Mouse (Mus musculus) heart, postnatal 0 days (tissue): ENCODE measurements around the gene Myo9a. TPM values are rescaled to one million over a fixed set of nuclear protein-coding genes. Genes with fewer than 3 reads are reported as not detected.
"Not testable (repeated sequence)": the region's sequence is repeated elsewhere in the genome, so short reads cannot be mapped to it uniquely, and the experiment has no call there.

Experiments
- ATAC-seq: fragments of 200-750 bp; cut with Nextera tagmentation; 2 replicates; pipeline ENCODE4 v1.8.0; 2017; ENCODE audit warnings: low read depth, moderate number of reproducible peaks, moderate library complexity; ENCODE audit not compliant: insufficient read depth
- DNase-seq: peaks from one replicate; pipeline ENCODE4 v3.0.0-alpha.2; 2016; ENCODE audit warnings: low spot score
- H3K27ac ChIP-seq: fragments of 300-500 bp; sonication (generic); 2 replicates; pipeline ENCODE4 v1.5.1; 2014; ENCODE audit warnings: low read depth, mild to moderate bottlenecking
- H3K27me3 ChIP-seq: fragments of 300-500 bp; sonication (generic); 2 replicates; pipeline ENCODE4 v1.6.1; 2014; ENCODE audit warnings: low read length, mixed read lengths; ENCODE audit not compliant: control insufficient read depth, insufficient read depth
- H3K36me3 ChIP-seq: fragments of 300-500 bp; sonication (generic); replicated peaks from 2 replicates; pipeline ENCODE4 v1.6.1; 2014; ENCODE audit warnings: low read length, mixed read lengths; ENCODE audit not compliant: control insufficient read depth, insufficient read depth
- H3K4me1 ChIP-seq: fragments of 300-500 bp; sonication (generic); 2 replicates; pipeline ENCODE4 v1.6.1; 2014; ENCODE audit warnings: antibody characterized with exemption; ENCODE audit not compliant: control insufficient read depth, insufficient read depth
- H3K4me2 ChIP-seq: fragments of 300-500 bp; sonication (generic); 2 replicates; pipeline ENCODE4 v1.6.1; 2014; ENCODE audit warnings: low read depth, mild to moderate bottlenecking, low read length, moderate library complexity
- H3K4me3 ChIP-seq: fragments of 300-500 bp; sonication (generic); 2 replicates; pipeline ENCODE4 v1.5.1; 2014; ENCODE audit warnings: low read depth, low read length
- H3K9ac ChIP-seq: fragments of 300-500 bp; sonication (generic); replicated peaks from 2 replicates; pipeline ENCODE4 v1.6.1; 2014; ENCODE audit warnings: low read depth, low read length, mixed read lengths
- H3K9me3 ChIP-seq: fragments of 300-500 bp; sonication (generic); replicated peaks from 2 replicates; pipeline ENCODE4 v1.6.1; 2016; ENCODE audit warnings: low read length; ENCODE audit not compliant: control insufficient read depth
- CTCF ChIP-seq: IDR thresholded peaks from 2 replicates; pipeline ENCODE4 v1.5.1; 2016; ENCODE audit warnings: antibody characterized with exemption, control low read depth, low read depth
- EP300 ChIP-seq: IDR thresholded peaks from 2 replicates; pipeline ENCODE4 v1.6.1; 2016; ENCODE audit warnings: antibody characterized with exemption, low read depth
- WGBS: fragments of 180-500 bp; shearing (Covaris S2); extraction: QIAGEN DNeasy Blood & Tissue Kit; methylation state at CpG from one replicate; pipeline ENCODE4 v1.1.7; 2014; 5-methylcytosine and 5-hydroxymethylcytosine counted together
- polyA plus RNA-seq: library from polyadenylated mRNA; unstranded; fragments of >200 nt; fragmentation: Nextera tagmentation; extraction: Ambion mirVana; gene quantifications from 2 replicates; pipeline ENCODE4 v1.2.1, GENCODE M21; 2015
- total RNA-seq: library from RNA; depleted of rRNA; stranded (reverse); fragments of >200 nt; gene quantifications from 2 replicates; pipeline ENCODE4 v1.2.3, GENCODE M21; 2014; ENCODE audit warnings: low replicate concordance

Gene Myo9a
- total and polyA plus RNA-seq, 2 experiments from 2014 or later = 4.5 to 12.2 TPM

DNA sequence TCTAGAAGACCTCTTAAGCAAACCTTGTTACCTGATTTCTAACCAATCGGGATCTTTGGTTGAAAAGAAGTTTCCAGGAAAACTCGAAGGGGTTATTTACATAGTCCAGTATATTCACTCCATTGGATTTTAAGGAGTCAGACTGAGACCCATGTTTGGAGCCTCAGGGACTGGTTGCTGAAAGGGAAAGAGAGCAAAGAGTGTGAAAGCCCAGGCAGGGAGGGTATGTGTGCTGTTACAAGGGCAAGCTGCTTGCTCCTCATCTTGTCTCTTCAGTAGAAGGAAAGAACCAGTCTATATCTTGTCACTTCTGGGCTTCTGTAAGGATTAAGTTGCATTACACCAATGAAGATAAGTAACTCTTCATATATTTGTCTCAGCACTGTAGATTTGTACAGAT lies 1.3 kb downstream of the Myo9a start:
- H3K27ac ChIP-seq = peak overlapping the region; percentile 93
- DNase-seq = peak; percentile 30
- no peaks in the 10 kb centered on the region for H3K36me3 ChIP-seq
- peaks cover 7% of the 10 kb centered on the region for H3K4me1 ChIP-seq
- TF ChIP-seq EP300 (no peak), CTCF (no peak)
- H3K27me3 ChIP-seq = no peaks in the 10 kb centered on the region
- peak overlapping the region; percentile 84 for H3K4me2 ChIP-seq
- no peak for ATAC-seq
- H3K9me3 ChIP-seq = no peaks in the 10 kb centered on the region
- H3K4me3 ChIP-seq = peak overlapping the region; percentile 96
- H3K9ac ChIP-seq = peak overlapping the region; percentile 82
- 3% methylated on average over 2 of the region's 2 CpGs for WGBS

DNA sequence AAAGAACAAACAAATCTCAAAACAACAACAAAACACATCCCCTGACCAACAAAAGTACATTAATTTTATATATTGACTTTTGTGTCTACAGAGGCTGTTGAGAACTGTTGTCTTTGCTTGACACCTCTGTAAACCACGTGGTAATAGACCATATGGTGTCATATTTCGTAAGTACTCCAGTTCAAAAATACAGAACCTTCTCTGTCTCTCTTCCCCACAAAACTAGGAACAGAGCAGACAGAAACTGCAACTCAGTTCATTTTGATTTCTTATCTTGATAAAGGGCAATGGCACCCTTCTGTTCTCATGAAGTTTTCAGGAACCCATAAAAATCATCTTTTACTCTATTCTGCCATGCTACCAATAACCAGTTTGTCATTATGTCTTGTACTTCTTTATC lies 4.5 kb downstream of the Myo9a start:
- Histone ChIP-seq H3K9me3 (no peaks in the 10 kb centered on the region), H3K36me3 (no peaks in the 10 kb centered on the region), H3K9ac (no peak overlapping the region), H3K27me3 (no peaks in the 10 kb centered on the region), H3K4me3 (no peak overlapping the region), H3K4me1 (no peaks in the 10 kb centered on the region), H3K27ac (no peak overlapping the region), H3K4me2 (no peak overlapping the region)
- DNase-seq = no peak
- WGBS = 67% methylated on average over 2 of the region's 2 CpGs
- TF ChIP-seq EP300 = no peak
- TF ChIP-seq CTCF = no peak
- ATAC-seq = no peak

DNA sequence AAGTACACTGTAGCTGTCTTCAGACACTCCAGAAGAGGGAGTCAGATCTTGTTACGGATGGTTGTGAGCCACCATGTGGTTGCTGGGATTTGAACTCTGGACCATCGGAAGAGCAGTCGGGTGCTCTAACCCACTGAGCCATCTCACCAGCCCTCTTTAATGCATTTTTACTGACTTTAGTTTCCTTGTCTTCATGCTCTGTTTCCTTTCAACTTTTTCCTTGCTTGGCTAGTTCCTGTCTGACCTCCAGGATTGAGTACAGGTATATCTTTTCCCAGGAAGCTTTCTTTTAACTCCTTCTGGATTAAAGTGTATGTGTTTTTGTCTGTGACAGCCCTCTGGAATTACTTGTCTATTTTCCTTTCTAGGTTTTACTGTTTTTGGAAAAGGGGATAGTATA lies 6.3 kb downstream of the Myo9a start:
- not testable (repeated sequence) for H3K36me3 ChIP-seq, H3K27me3 ChIP-seq, ATAC-seq, H3K9ac ChIP-seq, H3K4me3 ChIP-seq, DNase-seq, H3K4me2 ChIP-seq, H3K27ac ChIP-seq, H3K9me3 ChIP-seq, H3K4me1 ChIP-seq
- 100% methylated on average over 2 of the region's 3 CpGs for WGBS

GRCm38 (mm10) chr9:59760515-59760914 lies 9.8 kb downstream of the Myo9a start:
- no peak for DNase-seq
- peak; percentile 52 for TF ChIP-seq CTCF
- no peak for TF ChIP-seq EP300
- ATAC-seq = no peak
- Histone ChIP-seq H3K36me3 (no peaks in the 10 kb centered on the region), H3K9me3 (no peaks in the 10 kb centered on the region), H3K9ac (no peak overlapping the region), H3K4me2 (no peak overlapping the region), H3K4me3 (no peak overlapping the region), H3K4me1 (no peaks in the 10 kb centered on the region), H3K27me3 (no peaks in the 10 kb centered on the region), H3K27ac (no peak overlapping the region)
- 34% methylated on average over 3 of the region's 3 CpGs for WGBS

GRCm38 (mm10) chr9:59766966-59767461 lies 16.3 kb downstream of the Myo9a start:
- not testable (repeated sequence) for H3K9me3 ChIP-seq, H3K4me1 ChIP-seq, H3K4me2 ChIP-seq, H3K36me3 ChIP-seq, DNase-seq, H3K9ac ChIP-seq, H3K27me3 ChIP-seq, H3K27ac ChIP-seq, ATAC-seq, H3K4me3 ChIP-seq
- WGBS = 91% methylated on average over 11 of the region's 13 CpGs

DNA sequence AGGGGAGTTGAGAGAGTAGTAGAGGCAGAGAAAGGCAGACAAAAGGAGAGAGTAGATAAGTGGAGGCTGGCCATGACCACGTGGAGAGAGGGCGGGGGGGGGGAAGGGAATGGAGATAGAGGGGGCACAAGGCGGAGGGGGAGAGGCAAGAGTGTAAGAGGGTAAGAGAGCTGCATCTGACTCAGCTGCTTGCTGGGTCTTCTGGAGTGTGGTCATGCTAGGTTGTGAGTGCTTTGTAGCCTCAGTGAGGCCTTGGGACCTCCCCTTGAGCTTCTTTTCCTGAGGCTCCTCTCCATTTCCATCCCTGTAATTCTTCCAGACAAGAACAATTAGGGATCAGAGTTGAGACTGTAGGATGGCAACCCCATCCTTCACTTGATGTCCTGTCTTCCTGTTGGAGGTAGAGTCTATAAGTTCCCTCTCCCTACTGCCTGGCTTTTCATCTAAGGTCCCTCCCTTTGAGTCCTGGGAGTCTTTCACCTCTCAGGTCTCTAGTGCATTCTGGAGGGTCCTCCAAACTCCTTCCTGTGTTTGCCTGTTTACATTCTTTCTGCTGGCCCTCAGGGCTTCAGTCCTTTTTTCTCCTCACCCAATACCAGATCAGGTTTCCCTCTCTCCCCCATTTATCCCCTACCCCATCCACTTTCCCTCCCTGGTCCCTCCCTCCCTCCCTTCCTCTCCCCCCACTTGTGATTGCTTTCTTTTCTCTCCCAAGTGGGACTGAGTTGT lies 55.5 kb downstream of the Myo9a start:
- WGBS = 79% methylated on average over 3 of the region's 3 CpGs

More for the DNA sequence above, 55.5 kb downstream of the Myo9a start:
- H3K27me3 ChIP-seq, H3K4me1 ChIP-seq, H3K9ac ChIP-seq, H3K9me3 ChIP-seq, H3K4me2 ChIP-seq, DNase-seq, H3K4me3 ChIP-seq, H3K27ac ChIP-seq, ATAC-seq: not testable (repeated sequence)
- peaks cover 12% of the 10 kb centered on the region for H3K36me3 ChIP-seq
